Mouse (Mus musculus): ENCODE measurements around the gene Nme3. TPM values are rescaled to one million over a fixed set of nuclear protein-coding genes. Genes with fewer than 3 reads are reported as not detected.

The Nme3 gene
- 19.9 and 26.0 TPM in 2 replicates for polyA plus RNA-seq (2012)

DNA sequence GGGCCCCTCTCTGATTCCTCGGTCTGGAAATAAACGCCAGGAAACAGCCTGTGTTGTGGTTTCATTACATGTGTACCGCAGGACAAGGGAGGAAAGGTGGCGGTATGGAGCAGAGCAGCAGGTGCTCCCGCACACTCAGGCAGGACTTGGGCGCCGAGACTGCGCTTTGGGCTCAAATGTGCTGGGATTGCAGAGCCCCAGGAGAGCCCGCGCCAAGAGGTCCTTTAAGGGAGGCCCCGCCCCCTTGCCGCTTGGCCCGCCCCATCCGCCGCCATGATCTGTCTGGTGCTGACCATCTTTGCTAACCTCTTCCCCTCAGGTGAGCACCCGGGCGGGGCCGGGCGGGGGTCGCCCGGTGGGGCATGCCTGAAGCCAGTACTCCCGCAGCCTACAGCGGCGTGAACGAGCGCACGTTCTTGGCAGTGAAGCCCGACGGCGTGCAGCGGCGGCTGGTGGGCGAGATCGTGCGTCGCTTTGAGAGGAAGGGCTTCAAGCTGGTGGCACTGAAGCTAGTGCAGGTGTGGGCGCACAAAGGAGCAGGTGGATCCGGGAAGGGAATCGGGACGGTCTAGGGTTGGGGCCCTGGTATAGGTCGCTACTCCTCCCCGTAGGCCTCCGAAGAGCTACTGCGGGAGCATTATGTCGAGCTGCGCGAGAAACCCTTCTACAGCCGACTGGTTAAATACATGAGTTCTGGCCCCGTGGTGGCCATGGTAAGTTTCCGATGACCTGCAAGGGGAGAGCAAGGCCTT lies at the start of gene Nme3:
Gene Nme3, plus strand, starts transcription at position 260 of the 752 bp plus-strand sequence.

DNA sequence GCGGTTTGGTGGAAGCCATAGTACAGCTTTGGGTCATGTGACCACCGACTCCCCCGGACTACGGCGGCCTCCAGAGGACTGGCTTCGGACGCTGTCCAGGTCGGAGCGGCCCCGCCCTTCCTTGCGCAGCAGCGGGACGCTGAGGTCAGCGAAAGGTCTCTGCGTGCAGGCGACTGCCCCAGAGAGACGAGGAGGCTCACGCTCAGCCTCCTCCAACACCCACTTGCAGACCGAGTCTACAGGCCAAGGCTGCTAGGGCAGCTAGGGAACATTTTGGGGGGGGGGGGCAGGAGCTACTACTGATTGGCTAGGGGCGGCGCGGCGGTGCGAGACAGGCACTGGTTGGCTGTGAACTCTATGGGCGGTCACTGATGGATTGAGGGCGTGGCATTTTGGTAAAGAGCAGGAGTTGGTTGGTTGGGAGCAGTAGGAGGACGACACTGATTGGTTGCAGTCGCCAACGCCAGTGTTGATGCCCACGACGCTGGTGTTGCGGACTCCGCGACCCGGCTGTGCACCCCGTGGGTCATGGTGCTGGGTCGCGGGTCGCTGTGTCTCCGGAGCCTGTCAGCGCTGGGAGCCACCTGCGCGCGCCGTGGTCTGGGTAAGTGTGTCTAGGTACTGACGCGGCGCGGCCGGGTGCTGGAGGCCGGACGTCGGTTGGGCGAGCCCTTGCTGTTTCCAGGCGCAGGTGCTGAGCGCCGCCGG lies 46.1 kb upstream of the Nme3 start, which contains the start of gene Fahd1:
Gene Fahd1, minus strand, starts transcription at position 300 of the 708 bp plus-strand sequence.

DNA sequence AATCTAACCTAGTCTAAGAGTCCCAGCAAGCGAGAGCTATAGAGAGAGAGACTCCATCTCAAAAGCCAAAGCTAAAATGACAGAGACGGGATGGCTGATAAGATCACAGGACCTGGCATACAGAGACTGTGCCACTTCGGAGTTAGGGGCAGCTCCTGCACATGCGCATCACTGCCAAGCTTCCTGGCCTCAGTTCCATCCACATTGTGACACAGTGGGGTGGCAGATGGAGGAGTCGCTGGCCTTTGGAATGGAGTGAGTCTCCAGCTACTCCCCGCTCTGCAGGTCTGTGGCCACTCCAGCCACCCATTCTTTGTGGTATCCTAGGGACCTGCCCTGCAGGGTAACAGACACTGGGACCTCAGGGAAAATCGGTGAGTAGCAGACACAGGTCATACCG lies 30.5 kb upstream of the Nme3 start, which contains the start of gene Igfals:
Gene Igfals, plus strand, starts transcription at position 222 of the 400 bp plus-strand sequence.

DNA sequence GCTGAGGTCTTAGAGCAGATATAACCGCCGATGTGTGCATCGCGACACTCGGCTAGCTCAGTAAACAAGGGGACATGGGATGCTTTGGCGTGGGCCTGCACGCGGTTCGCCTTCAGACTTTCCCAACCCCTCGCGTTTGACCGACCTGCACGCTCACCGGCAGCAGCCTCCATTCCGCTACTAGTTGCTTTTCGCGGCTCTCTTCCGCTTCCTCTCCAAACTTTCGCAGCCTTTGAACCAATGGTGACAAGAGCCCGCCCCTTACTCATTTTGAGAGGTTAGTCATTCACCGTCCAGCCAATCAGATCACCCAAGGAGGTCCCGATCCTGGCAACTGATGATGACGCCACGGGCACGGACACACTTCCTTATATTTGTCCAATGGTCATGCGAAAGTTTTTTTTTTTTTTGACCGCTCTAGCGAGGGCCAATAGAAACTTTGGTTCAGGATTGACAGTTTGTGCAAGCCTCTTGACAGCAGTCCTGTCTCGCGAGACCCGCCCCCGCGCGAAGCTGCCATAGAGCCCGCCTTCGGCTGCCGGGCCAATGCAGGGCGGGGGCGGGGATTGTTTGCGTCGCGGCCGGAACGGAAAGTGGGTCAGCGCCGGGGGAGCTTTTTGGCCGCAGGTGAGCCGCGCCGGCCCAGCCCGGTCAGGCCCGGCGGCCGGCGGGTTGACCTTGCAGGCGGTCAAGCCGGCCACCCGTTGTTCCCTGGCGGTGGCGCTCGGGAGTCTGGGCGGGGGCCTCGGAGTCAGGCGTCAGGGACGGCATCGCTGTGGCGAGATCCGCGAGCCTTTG lies 10.0 kb upstream of the Nme3 start, which contains the start of the genes Nubp2 and Spsb3:
Gene Nubp2, minus strand, starts transcription at position 216 of the 798 bp plus-strand sequence.
Gene Spsb3, plus strand, starts transcription at position 510 of the 798 bp plus-strand sequence.

DNA sequence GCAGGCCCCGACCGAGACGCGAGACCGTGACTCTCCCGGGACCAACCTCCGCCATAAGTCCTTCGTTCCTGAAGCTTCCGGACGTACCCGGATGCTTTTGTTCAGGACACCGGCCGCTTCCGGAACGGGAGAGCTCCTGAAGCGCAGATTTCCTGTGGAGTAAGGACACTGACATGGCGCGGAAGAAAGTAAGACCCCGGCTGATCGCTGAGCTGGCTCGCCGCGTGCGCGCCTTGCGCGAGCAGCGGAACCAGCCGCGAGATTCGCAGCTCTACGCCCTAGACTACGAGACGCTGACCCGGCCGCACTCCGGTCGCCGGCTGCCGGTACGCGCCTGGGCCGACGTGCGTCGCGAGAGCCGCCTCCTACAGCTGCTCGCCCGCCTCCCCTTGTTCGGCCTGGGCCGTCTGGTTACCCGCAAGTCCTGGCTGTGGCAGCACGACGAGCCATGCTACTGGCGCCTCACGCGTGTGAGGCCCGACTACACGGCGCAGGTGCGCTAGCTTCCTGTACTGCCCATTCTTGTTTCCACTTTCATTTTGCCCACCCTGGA lies 1.2 kb upstream of the Nme3 start, which contains the start of the genes Eme2 and Mrps34:
Gene Eme2, minus strand, starts transcription at position 93 of the 553 bp plus-strand sequence.
Gene Mrps34, plus strand, starts transcription at position 122 of the 553 bp plus-strand sequence.

DNA sequence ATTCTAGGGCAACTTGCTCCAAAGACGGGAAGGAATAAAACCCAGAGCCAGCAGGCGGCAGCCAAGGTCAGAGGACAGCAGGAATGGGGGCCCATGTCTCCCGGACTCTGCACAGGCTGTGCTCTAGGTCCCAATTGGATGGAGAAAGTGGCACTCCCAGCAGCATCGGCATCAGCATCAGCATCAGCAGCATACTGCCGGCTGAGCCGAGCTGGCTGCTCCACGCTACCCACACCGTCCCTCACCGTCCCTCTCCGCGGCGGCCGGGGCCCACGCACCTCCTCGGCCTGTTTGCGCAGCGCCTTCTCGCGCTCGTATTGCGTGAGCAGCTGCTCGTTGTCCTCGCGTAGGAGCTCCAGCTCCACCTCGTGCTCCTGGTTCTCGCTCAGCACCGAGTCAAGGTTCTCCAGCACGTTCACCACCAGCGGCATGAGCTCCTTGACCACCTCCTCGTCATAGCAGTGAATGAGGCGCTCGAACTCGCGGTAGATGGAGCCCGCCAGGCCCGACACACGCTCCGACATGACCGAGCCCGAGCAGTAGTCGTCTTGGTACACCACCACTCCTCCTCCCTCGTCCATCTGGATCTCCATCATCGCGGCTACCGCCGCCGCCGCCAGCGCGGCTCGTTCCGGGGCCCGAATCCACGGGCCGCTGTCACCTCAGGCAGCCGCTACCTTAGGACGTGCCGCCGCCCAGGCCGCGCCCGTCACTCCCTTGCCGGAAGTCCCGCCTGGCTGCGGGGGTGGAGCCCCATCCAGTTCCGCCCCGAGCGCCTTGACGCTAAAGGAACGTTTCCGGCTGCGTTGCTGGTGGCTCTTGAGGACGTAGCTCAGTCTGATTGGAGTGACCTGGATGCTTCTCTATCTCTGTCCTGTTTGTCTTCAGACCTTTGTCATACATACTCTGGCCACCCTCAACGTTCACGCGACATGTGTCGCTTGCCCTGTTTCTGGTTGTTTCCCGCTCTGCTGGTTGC lies 40.2 kb downstream of the Nme3 start, which contains the start of gene Mapk8ip3:
Gene Mapk8ip3, minus strand, starts transcription at position 719 of the 979 bp plus-strand sequence.

Other genes with a start within 250 kb of the Nme3 start
- gene Slc9a3r2, start 246.2 kb upstream of the Nme3 start, polyA plus RNA-seq (2012) = 6.3 and 8.8 TPM in 2 replicates
- gene Npw, start 238.0 kb upstream of the Nme3 start, polyA plus RNA-seq (2012) = 1.1 and 1.8 TPM in 2 replicates
- 115 and 133 TPM in 2 replicates for gene Zfp598, start 226.8 kb upstream of the Nme3 start, polyA plus RNA-seq (2012)
- 0.09 and 0.17 TPM in 2 replicates for gene Syngr3, start 206.5 kb upstream of the Nme3 start, polyA plus RNA-seq (2012)
- 83.1 and 98.4 TPM in 2 replicates for gene Gfer, start 200.3 kb upstream of the Nme3 start, polyA plus RNA-seq (2012)
- 1.4 and 1.9 TPM in 2 replicates for gene Noxo1, start 200.3 kb upstream of the Nme3 start, polyA plus RNA-seq (2012)
- gene Tbl3, start 188.8 kb upstream of the Nme3 start, polyA plus RNA-seq (2012) = 27.5 and 29.5 TPM in 2 replicates
- 0.10 and 0.29 TPM in 2 replicates for gene Rnf151, start 178.4 kb upstream of the Nme3 start, polyA plus RNA-seq (2012)
- 3,004 and 3,175 TPM in 2 replicates for gene Rps2, start 178.4 kb upstream of the Nme3 start, polyA plus RNA-seq (2012)
- gene Ndufb10, start 172.0 kb upstream of the Nme3 start, polyA plus RNA-seq (2012) = 406 and 479 TPM in 2 replicates
- gene Rpl3l, start 168.7 kb upstream of the Nme3 start, polyA plus RNA-seq (2012) = 0.62 and 0.84 TPM in 2 replicates
- gene Msrb1, start 159.9 kb upstream of the Nme3 start, polyA plus RNA-seq (2012) = 41.5 and 68.8 TPM in 2 replicates
- 0.26 and 0.34 TPM in 2 replicates for gene Hs3st6, start 143.5 kb upstream of the Nme3 start, polyA plus RNA-seq (2012)
- not detected in 2 replicates for gene Meiob, start 92.2 kb upstream of the Nme3 start, polyA plus RNA-seq (2012)
- gene Hagh, start 56.4 kb upstream of the Nme3 start, polyA plus RNA-seq (2012) = 23.5 and 28.8 TPM in 2 replicates
- 4.0 and 4.1 TPM in 2 replicates for gene Fahd1, start 46.1 kb upstream of the Nme3 start, polyA plus RNA-seq (2012)
- 0.05 and 0.10 TPM in 2 replicates for gene Igfals, start 30.5 kb upstream of the Nme3 start, polyA plus RNA-seq (2012)
- 90.9 and 102 TPM in 2 replicates for gene Nubp2, start 10.2 kb upstream of the Nme3 start, polyA plus RNA-seq (2012)
- gene Spsb3, start 9.9 kb upstream of the Nme3 start, polyA plus RNA-seq (2012) = 36.2 and 37.4 TPM in 2 replicates
- 16.0 and 16.9 TPM in 2 replicates for gene Eme2, start 1.4 kb upstream of the Nme3 start, polyA plus RNA-seq (2012)
- 84.7 and 84.8 TPM in 2 replicates for gene Mrps34, start 1.4 kb upstream of the Nme3 start, polyA plus RNA-seq (2012)
- gene Mapk8ip3, start 40.5 kb downstream of the Nme3 start, polyA plus RNA-seq (2012) = 47.5 and 84.7 TPM in 2 replicates
- 21.6 and 25.1 TPM in 2 replicates for gene Jpt2, start 64.2 kb downstream of the Nme3 start, polyA plus RNA-seq (2012)
- 23.0 and 36.4 TPM in 2 replicates for gene Cramp1l, start 119.3 kb downstream of the Nme3 start, polyA plus RNA-seq (2012)
- 12.2 and 12.3 TPM in 2 replicates for gene Ift140, start 119.6 kb downstream of the Nme3 start, polyA plus RNA-seq (2012)
- not detected in 2 replicates for gene Tmem204, start 187.1 kb downstream of the Nme3 start, polyA plus RNA-seq (2012)
- 38.2 and 47.2 TPM in 2 replicates for gene Telo2, start 219.5 kb downstream of the Nme3 start, polyA plus RNA-seq (2012)
- 0.05 TPM in 1 of 2 replicates, not detected in the other for gene Ptx4, start 224.3 kb downstream of the Nme3 start, polyA plus RNA-seq (2012)
- 20.5 and 22.9 TPM in 2 replicates for gene Clcn7, start 236.9 kb downstream of the Nme3 start, polyA plus RNA-seq (2012)

Measured in megakaryocyte-erythroid progenitor cell, adult 5 weeks (primary cell).